Mouse (Mus musculus) embryonic facial prominence, embryonic 11.5 days (tissue): Measurements from ENCODE around the gene Ect2. TPM values are rescaled to one million over a fixed set of nuclear protein-coding genes. Genes with fewer than 3 reads are reported as not detected.
A peak's percentile ranks its signal among the peaks of the same experiment; 100 is the strongest.

Experiments used
- ATAC-seq: fragments of 200-750 bp; cut with Nextera tagmentation; replicated peaks from 2 replicates; pipeline ENCODE4 v1.8.0; 2017; ENCODE audit warnings: low read depth; ENCODE audit not compliant: insufficient number of reproducible peaks, low FRiP score, low TSS enrichment
- DNase-seq: peaks from one replicate; pipeline ENCODE4 v3.0.0-alpha.2; 2015; ENCODE audit warnings: low spot score
- H3K27ac ChIP-seq: fragments of 300-500 bp; sonication (generic); replicated peaks from 2 replicates; pipeline ENCODE4 v1.5.1; 2014; ENCODE audit warnings: mild to moderate bottlenecking, low read depth, low read length, control low read depth
- H3K27me3 ChIP-seq: fragments of 300-500 bp; sonication (generic); 2 replicates; pipeline ENCODE4 v1.6.1; 2014; ENCODE audit warnings: mild to moderate bottlenecking, low read length, moderate library complexity, mixed read lengths; ENCODE audit not compliant: control insufficient read depth, insufficient read depth
- H3K36me3 ChIP-seq: fragments of 300-500 bp; sonication (generic); replicated peaks from 2 replicates; pipeline ENCODE4 v1.6.1; 2014; ENCODE audit warnings: low read depth, mild to moderate bottlenecking, low read length, moderate library complexity, mixed read lengths; ENCODE audit not compliant: control insufficient read depth, insufficient read depth
- H3K4me1 ChIP-seq: fragments of 300-500 bp; sonication (generic); 2 replicates; pipeline ENCODE4 v1.6.1; 2014; ENCODE audit warnings: low read length, mixed read lengths; ENCODE audit not compliant: control insufficient read depth, insufficient read depth
- H3K4me2 ChIP-seq: fragments of 300-500 bp; sonication (generic); 2 replicates; pipeline ENCODE4 v1.6.1; 2014; ENCODE audit warnings: low read depth, mild to moderate bottlenecking, control low read depth, low read length, moderate library complexity
- H3K4me3 ChIP-seq: fragments of 300-500 bp; sonication (generic); 2 replicates; pipeline ENCODE4 v1.5.1; 2014; ENCODE audit warnings: low read depth, low read length, control low read depth
- H3K9ac ChIP-seq: fragments of 300-500 bp; sonication (generic); replicated peaks from 2 replicates; pipeline ENCODE4 v1.6.1; 2014; ENCODE audit warnings: mild to moderate bottlenecking, control low read depth, low read length
- H3K9me3 ChIP-seq: fragments of 300-500 bp; sonication (generic); replicated peaks from 2 replicates; pipeline ENCODE4 v1.6.1; 2016; ENCODE audit warnings: mild to moderate bottlenecking, low read length, inconsistent platforms, mixed read lengths; ENCODE audit not compliant: control insufficient read depth
- WGBS: fragments of 180-500 bp; shearing (Covaris S2); extraction: QIAGEN DNeasy Blood & Tissue Kit; methylation state at CpG from one replicate; pipeline ENCODE4 v1.1.7; 2014; 5-methylcytosine and 5-hydroxymethylcytosine counted together
- polyA plus RNA-seq: library from polyadenylated mRNA; unstranded; fragments of >200 nt; fragmentation: Nextera tagmentation; extraction: Ambion mirVana; gene quantifications from 2 replicates; pipeline ENCODE4 v1.2.1, GENCODE M21; 2014

Gene Ect2
- polyA plus RNA-seq, 1 experiment from 2014 or later, result 93.7 TPM

DNA sequence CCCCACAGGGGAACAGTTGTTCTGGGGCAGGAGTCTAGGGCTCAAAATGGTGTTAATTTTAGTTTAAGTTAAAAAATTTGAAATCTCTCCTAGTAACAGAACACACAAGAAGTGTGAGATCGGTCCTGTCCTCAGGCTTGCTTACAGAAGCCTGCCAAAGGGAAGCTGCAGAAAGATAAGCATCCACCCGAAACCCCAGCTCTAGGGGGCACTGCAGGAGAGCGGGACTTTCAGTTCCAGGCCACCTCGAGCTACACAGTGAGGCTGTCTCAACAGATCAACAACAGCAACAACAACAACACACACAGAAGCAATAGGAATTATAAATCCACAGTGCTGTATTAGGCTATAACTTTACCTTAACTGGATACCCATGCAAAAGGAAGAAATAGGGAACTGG lies 35.5 kb downstream of the Ect2 start:
- Histone ChIP-seq H3K4me1 (no peaks in the 10 kb centered on the region), H3K4me2 (no peak overlapping the region), H3K27ac (no peak overlapping the region), H3K27me3 (no peaks in the 10 kb centered on the region), H3K9ac (no peak overlapping the region), H3K9me3 (no peaks in the 10 kb centered on the region), H3K4me3 (no peak overlapping the region), H3K36me3 (peaks cover 10% of the 10 kb centered on the region)
- WGBS, result 82% methylated on average over 4 of the region's 4 CpGs
- ATAC-seq (no peak), DNase-seq (no peak)

- no peaks in the 10 kb centered on the region for H3K9me3 ChIP-seq
- H3K4me3 ChIP-seq, result no peak overlapping the region
- ATAC-seq (no peak), DNase-seq (peak; percentile 34)
- peaks cover 3% of the 10 kb centered on the region for H3K36me3 ChIP-seq
- H3K4me1 ChIP-seq, result no peaks in the 10 kb centered on the region
- no peak overlapping the region for H3K9ac ChIP-seq
- no peak overlapping the region for H3K4me2 ChIP-seq
- no peak overlapping the region for H3K27ac ChIP-seq
- H3K27me3 ChIP-seq, result no peaks in the 10 kb centered on the region
These were observed 42.8 kb downstream of the Ect2 start for GRCm38 (mm10) chr3:27110860-27111259.

- no peak overlapping the region for H3K4me2 ChIP-seq
- no peak overlapping the region for H3K27ac ChIP-seq
- no peaks in the 10 kb centered on the region for H3K4me1 ChIP-seq
- no peaks in the 10 kb centered on the region; the same call in 1 of the 2 replicates for H3K36me3 ChIP-seq
- no peak overlapping the region for H3K4me3 ChIP-seq
- ATAC-seq, result peak; percentile 39; the same call in 1 of the 2 replicates
- H3K27me3 ChIP-seq, result no peaks in the 10 kb centered on the region
- no peak overlapping the region for H3K9ac ChIP-seq
- 86% methylated on average over 4 of the region's 4 CpGs for WGBS
- H3K9me3 ChIP-seq, result no peaks in the 10 kb centered on the region
- no peak for DNase-seq
These were observed 44.6 kb downstream of the Ect2 start for GRCm38 (mm10) chr3:27109109-27109508.

- Histone ChIP-seq H3K4me1 (no peaks in the 10 kb centered on the region), H3K9me3 (no peaks in the 10 kb centered on the region), H3K27me3 (no peaks in the 10 kb centered on the region), H3K27ac (no peak overlapping the region), H3K4me3 (no peak overlapping the region), H3K9ac (no peak overlapping the region), H3K36me3 (no peaks in the 10 kb centered on the region; the same call in 1 of the 2 replicates), H3K4me2 (no peak overlapping the region)
- WGBS, result 75% methylated on average over 6 of the region's 6 CpGs
- DNase-seq (no peak), ATAC-seq (no peak)
These were observed 46.5 kb downstream of the Ect2 start for GRCm38 (mm10) chr3:27107142-27107541.

DNA sequence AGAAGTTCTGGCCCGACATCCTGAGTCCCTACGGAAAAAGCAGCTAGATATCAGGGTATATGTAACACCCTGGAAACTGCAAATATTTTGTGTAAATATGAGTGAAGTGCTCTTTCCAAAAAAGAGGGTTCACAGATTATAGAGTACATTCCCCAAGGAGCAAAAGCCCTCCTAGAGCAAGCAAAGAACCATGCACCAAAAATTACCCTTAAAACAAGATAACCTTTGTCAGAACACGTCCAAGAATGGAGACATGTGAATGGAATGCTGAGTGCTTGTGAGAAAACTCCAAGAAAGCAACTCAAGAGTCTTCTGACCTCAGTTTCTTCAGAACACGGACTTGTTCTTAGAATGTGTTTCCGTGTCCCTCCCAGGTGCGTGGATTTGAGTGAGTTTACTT lies 50.7 kb downstream of the Ect2 start:
- Histone ChIP-seq H3K36me3 (peaks cover 7% of the 10 kb centered on the region; the same call in 1 of the 2 replicates), H3K9me3 (no peaks in the 10 kb centered on the region), H3K4me2 (no peak overlapping the region), H3K4me3 (no peak overlapping the region), H3K27ac (no peak overlapping the region), H3K9ac (no peak overlapping the region), H3K27me3 (no peaks in the 10 kb centered on the region), H3K4me1 (no peaks in the 10 kb centered on the region)
- DNase-seq (no peak), ATAC-seq (no peak)
- 93% methylated on average over 6 of the region's 6 CpGs for WGBS

DNA sequence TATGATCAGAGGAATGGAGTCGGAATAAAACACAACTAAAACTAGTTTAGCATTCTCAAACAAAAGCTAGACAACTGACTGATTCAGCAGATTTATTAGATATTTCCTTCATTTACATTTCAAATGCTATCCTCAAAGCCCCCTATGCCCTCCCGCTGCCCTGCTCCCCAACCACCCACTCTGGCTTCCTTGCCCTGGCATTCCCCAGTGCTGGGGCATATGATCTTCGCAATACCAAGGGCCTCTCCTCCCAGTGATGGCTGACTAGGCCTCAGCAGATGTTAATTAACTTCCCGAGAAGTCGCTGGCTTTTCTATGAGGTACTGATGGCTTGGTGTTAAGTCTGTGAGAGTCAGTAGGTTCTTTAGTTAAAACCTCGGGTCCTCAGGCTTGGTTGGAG lies 55.0 kb downstream of the Ect2 start:
- Histone ChIP-seq H3K9ac (no peak overlapping the region), H3K9me3 (no peaks in the 10 kb centered on the region), H3K4me1 (no peaks in the 10 kb centered on the region), H3K4me3 (no peak overlapping the region), H3K4me2 (no peak overlapping the region), H3K27me3 (no peaks in the 10 kb centered on the region), H3K36me3 (peaks cover 7% of the 10 kb centered on the region; the same call in 1 of the 2 replicates), H3K27ac (no peak overlapping the region)
- 95% methylated on average over 6 of the region's 6 CpGs for WGBS
- DNase-seq (no peak), ATAC-seq (no peak)

DNA sequence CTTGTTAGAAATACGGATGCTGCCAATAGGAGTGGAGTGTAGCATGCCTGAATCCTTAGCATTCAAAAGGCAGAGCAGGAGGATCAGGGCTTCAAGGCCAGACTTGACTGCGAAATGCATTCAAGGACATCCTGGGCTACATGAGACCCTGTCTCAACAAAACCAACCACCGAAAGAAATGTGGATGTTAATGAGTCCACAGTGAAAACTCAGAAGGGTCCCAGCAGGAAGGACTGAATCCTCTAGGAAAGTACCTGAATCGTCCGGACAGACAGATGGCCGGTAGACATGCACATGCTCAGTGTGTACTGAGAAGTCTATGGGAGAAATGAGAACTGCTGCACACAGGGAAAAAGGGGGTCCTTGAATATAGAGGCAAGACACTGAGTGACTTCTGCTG lies 67.5 kb downstream of the Ect2 start:
- 94% methylated on average over 6 of the region's 6 CpGs for WGBS
- H3K27ac ChIP-seq, result no peak overlapping the region
- H3K9ac ChIP-seq, result no peak overlapping the region
- ATAC-seq, result no peak
- no peaks in the 10 kb centered on the region for H3K4me1 ChIP-seq
- H3K36me3 ChIP-seq, result no peaks in the 10 kb centered on the region; the same call in 1 of the 2 replicates
- H3K9me3 ChIP-seq, result no peaks in the 10 kb centered on the region
- H3K4me2 ChIP-seq, result no peak overlapping the region
- no peak overlapping the region for H3K4me3 ChIP-seq
- no peaks in the 10 kb centered on the region for H3K27me3 ChIP-seq
- DNase-seq, result no peak

- WGBS, result 87% methylated on average over 13 of the region's 13 CpGs
- ATAC-seq, result no peak
- Histone ChIP-seq H3K4me3 (no peak overlapping the region), H3K27me3 (no peaks in the 10 kb centered on the region), H3K4me1 (no peaks in the 10 kb centered on the region), H3K9ac (no peak overlapping the region), H3K36me3 (no peaks in the 10 kb centered on the region), H3K27ac (no peak overlapping the region), H3K4me2 (no peak overlapping the region), H3K9me3 (no peaks in the 10 kb centered on the region)
- DNase-seq, result no peak
These were observed 72.2 kb downstream of the Ect2 start for GRCm38 (mm10) chr3:27081229-27082060.
